Mouse (Mus musculus): ENCODE measurements around the gene Tmem150c. TPM values are rescaled to one million over a fixed set of nuclear protein-coding genes. Genes with fewer than 3 reads are reported as not detected.
A peak's percentile ranks its signal among the peaks of the same experiment; 100 is the strongest.

Tmem150c gene
- total RNA-seq, 2 experiments from 2014 or later, result 6.2 to 15.2 TPM

DNA sequence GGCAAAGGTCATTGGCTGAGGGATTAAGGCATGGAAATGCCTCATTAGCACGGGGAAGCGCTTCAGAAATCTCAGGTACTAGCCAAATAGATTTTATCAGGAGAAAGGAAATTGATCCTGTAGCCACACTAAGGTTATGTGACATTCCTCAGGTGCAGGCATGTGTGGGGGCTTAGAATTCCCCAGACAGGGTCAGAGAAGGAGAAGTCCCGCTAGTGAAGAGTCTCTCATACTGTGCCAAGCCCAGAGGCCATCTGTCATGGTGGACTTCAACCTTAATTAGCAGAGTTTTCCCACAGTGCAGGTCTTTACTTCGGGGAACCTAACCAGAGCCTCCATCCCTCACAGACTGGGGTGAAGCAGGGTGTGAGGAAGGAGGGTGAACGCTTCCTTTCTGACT is 62.7 kb downstream of the Tmem150c start:
- DNase-seq, result no peak

GRCm38 (mm10) chr5:100091602-100092001 is 68.0 kb downstream of the Tmem150c start:
- DNase-seq, result no peak

GRCm38 (mm10) chr5:100091263-100091594 is 68.4 kb downstream of the Tmem150c start:
- DNase-seq, result no peak

- DNase-seq, result no peak
Measured at GRCm38 (mm10) chr5:100090515-100091262, 68.9 kb downstream of the Tmem150c start.

DNA sequence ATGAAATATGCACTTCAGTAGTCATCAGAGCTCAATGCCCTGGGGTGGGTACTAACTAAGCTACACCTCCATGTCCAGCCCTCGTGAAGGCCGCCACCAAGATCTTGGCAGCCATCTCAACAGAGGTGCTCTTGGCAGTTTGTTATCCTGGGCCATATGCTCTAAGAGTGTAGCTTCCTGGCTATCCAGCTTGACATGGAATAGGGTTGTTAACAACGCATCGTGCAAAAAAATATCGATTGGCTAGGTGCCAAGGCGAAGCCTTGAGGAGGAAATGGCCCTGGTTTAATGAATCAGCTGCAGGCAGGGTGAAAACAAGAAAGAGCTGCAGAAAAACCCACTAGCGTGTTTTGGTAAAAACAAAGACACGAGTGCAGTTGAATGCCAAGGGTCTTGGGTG is 74.5 kb downstream of the Tmem150c start:
- peak in 1 of 2 experiments; percentile 24 for DNase-seq

- no peak for DNase-seq
Measured at GRCm38 (mm10) chr5:100083953-100084562, 75.5 kb downstream of the Tmem150c start.

GRCm38 (mm10) chr5:100082006-100082405 is 77.6 kb downstream of the Tmem150c start:
- no peak for DNase-seq

DNA sequence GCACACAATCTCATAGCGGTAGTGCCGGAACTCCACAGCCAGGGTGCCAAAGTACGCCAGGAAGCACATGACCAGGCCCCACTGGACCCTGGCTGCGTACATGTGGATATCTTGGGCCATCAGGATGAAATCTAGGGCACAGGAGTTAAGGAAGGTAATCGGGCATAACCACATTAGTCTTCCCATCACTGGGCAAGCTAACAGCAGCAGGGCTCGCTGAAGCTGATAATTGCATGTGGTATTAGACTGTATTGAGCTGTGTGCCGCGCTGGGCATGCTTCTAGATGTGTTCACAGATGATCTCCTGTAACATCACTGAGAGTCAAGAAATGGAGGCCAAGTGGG is 79.7 kb downstream of the Tmem150c start:
- DNase-seq, result no peak

- DNase-seq, result peak in 1 of 2 experiments; percentile 25
Measured at GRCm38 (mm10) chr5:100079040-100079930, 80.3 kb downstream of the Tmem150c start.

DNA sequence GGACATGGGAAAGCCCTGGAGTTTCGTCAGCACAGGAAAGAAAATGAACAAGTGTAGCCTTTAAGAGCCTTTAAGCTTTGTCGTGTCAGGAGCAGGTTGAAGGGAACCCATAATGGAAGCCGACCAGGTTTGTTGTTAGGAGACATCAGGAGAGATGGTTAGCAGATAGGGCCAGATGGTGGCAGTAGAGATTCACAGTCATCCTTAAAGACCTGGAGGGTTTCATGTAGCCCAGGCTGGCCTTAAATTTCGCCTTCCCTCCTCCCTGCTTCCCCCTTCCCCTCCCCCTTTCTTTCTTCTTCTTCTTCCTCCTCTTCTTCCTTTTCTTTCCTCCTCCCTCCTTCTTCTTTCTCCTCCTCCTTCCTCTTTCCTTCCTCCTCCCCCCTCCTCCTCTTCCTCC is 85.0 kb downstream of the Tmem150c start:
- no peak for DNase-seq

- DNase-seq, result no peak
Measured at GRCm38 (mm10) chr5:100072557-100072956, 87.1 kb downstream of the Tmem150c start.

DNA sequence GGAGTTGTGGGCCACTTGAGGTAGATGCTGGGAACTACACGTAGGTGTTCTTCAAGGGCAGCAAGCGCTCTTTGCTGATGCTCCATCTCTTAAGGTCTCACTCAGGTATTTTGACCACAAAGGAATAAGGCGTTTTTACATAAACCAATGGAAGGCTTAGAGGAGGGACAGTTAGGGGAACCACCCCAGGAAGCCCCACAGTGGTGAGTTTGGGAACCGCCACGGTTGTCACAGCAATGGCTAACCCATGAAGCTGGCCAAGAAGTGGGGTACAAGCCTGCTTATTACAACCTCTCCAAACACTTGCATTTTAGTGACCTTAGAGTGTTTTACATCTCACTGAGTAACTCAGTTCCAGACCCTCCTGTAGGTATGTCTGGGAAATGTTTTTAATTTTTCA is 88.1 kb downstream of the Tmem150c start:
- no peak for DNase-seq

DNA sequence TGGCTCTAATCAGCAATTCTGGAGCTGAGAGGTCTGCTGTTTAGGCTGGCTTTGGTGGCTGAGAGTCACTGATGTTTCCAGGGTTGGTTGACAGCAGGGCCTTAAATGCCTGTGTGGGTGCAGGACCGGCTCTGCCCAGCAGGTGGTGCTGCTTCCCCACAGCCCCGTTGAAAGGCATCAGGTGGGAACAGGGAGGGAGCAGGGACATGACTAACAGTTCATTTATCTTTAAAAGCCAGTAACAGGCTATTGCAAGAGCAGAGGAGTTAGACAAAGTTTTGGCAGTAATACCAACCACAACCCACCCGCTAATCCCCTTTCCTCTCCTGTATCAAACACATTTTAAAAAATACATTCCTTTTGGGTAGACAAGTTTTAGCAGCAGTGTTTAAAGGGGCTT is 89.4 kb downstream of the Tmem150c start:
- peak; percentile 74 to 91 for DNase-seq

GRCm38 (mm10) chr5:100069526-100069925 is 90.1 kb downstream of the Tmem150c start:
- no peak for DNase-seq

DNA sequence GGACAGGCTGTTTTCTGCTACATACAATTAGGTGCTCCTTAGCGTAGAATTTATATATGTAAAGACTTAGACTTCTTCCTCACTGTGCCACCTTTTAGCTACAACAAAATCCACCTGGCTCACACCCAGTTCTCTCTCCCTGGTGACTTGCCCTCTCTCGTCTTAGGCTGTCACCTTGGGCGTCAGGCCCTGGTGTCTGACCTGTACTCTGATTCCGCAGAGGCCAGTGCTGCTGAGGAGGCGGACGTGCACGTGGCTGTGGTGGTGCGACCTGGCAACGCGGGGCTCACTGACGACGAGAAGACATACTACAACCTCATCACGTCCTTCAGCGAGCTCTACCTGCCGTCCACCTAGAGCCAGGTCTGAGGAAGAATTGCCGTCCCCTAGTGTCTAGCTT is 92.0 kb downstream of the Tmem150c start:
- DNase-seq, result no peak

- DNase-seq, result no peak
Measured at GRCm38 (mm10) chr5:100060876-100061275, 98.7 kb downstream of the Tmem150c start.

DNA sequence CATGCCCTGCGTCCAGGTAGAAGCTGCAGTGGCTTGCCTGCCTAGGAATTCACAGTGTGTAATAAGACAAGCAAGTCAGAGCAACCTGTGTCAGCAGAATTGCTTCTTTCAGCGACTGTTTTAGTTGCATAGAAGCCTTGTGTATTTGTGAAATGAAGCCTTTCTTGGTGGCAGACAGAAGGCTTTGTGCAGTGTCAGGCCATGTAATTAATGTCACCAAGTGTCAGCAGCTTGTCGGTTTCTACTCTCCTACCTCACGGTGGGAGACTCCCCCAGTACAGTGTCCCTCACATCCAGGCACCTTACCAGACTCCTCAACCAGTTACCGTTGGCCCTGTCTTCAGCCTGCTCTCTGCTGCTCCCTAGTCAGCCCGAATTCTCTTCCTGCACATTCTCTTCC is 100.3 kb downstream of the Tmem150c start:
- DNase-seq, result no peak

DNA sequence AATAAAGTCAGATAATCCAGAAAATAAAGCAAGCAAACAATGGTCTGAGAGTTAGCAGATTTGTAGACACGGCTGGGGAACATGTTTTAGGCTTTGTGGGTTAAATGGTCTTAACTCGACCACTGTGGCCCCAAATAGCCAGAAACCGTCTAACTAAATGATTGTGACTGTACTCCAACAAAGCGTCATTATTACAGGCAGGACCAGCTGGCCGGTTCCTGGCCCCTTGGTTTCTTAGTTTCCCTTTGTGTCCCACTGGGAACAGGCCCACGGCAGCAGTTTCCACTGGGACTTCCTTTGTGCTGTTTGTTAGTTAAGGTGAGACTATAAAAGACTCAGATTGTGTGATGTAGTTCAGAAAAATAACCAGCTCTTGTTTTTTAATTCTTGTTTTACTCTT is 100.9 kb downstream of the Tmem150c start:
- no peak for DNase-seq

- no peak for DNase-seq
Measured at GRCm38 (mm10) chr5:100057461-100058209, 102.0 kb downstream of the Tmem150c start.

DNA sequence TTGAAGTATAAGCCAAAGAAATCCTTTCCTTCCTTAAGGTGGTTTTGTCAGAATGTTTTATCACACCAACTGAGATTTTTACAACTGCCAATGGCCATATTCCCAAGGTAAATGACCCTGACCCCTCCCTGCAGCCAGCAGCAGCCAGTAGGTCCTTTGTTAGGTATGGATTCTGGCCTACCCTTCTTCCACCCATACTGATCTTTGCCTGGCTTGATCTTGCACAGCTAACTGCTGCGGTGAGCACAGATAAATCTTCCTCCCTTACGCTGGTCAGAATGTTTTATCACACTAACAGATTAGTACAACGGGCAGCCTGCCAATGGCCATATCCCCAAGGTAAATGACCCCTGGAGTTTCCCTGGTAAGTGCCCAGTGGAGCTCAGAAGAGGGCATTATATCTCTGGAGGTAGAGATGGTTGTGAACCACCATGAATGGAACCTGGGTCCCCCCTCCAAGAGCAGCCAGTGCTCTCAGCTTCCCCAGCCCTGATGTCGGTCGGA is 103.7 kb downstream of the Tmem150c start:
- DNase-seq, result no peak

GRCm38 (mm10) chr5:100054807-100055547 is 104.6 kb downstream of the Tmem150c start:
- DNase-seq, result no peak

Data from heart, adult 18-20 months (tissue).